Mouse (Mus musculus): Measurements from ENCODE around the gene Rhpn2.

Rhpn2 gene

GRCm38 (mm10) chr7:35347918-35348700, 14.1 kb downstream of the Rhpn2 start:
- no peak for DNase-seq (ENCODE audit: low read depth, low spot score)

GRCm38 (mm10) chr7:35349022-35349421, 15.1 kb downstream of the Rhpn2 start:
- DNase-seq (ENCODE audit: low read depth, low spot score): no peak

DNA sequence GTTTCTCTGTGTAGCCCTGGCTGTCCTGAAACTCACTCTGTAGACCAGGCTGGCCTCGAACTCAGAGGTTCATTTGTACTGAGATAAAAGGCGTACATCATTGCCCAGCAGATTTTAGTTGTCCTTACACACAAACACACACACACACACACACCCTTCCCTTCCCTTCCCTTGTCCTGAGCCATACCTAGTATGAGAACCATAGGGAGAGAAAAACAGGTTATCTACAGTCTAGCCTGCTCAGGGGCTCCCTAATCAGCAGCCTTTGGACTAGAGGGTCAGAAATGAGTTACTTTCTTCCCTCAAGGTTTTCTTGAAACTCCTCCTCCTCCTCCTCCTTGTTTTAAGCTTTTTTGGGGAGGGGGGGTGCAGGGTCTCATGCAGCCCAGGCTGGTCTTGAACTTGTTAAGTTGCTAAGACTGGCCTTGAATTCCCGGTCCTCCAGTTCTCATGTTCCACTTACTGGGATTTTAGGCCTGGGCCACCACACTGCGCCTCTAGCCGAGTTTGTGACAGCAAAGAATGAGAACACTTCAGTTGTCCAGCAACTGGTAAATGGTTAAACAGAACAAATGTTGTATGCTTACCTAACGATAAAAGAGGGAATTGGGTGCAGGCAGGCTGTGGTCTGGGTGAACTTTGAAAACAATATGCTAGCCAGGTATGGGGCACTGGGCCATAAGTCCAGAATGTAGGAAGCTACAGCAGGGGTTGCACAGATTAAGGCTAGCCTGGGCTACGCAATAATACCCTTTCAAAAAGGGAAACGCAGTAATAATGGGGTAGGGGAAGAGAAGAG, 16.1 kb downstream of the Rhpn2 start:
- DNase-seq (ENCODE audit: low read depth, low spot score): no peak

DNA sequence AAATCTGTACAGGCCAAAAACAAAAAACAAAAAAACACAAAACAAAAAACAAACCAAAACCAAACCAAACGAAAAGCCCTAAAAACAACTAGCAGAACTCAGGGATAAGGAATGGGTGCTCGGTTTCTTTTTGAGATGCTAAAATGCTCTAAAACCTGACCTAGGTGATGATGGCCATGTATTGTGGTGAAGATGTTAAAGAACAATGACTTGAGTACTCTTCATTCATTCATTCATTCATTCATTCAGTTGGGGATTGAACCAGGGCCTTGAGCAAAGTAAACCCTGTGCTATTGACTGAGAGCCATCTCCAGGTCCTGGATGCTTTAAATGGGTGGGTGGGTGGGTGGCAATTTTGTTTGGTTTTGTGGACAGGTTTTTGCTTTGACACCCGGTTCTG, 17.2 kb downstream of the Rhpn2 start:
- DNase-seq (ENCODE audit: low read depth, low spot score): no peak

DNA sequence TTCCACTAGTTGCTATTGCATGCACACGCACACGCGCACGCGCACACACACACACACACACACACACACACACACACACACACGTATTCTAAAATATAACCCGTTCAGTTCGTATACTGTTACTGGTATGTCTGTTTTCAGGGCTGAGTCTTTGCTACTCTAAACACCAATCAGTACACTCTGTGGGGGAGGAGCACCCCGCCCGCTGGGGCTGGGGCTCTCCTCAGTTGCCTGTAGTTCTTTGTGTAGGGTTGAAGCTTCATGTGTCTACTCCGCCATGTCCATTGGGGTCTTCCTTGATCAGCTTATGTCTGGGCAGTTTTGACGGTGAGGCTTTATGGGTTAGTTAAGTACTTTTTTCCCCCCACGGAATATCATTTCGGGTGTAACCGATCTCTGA, 19.3 kb downstream of the Rhpn2 start:
- DNase-seq (ENCODE audit: low read depth, low spot score): no peak

GRCm38 (mm10) chr7:35355303-35355872, 21.4 kb downstream of the Rhpn2 start:
- no peak for DNase-seq (ENCODE audit: low read depth, low spot score)

DNA sequence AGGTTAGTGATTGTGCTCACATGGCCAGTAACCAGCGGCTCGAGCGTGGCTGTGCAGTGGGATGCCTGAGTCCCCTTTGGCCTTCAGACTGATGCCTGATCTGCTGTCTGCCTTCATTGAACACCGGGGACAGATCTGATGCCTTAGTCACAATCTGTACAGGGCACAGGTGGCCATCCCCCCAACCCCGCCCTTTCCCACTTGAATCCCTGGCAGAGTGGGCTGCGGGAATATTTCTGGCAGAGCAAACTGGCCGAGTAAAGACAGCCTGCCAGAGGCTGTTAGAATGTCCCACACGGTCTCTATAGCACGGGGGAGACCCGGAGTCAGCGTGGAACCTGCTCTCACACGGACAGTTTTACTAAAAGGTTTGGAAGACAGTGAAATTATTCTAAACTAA, 23.7 kb downstream of the Rhpn2 start:
- DNase-seq (ENCODE audit: low read depth, low spot score): no peak

DNA sequence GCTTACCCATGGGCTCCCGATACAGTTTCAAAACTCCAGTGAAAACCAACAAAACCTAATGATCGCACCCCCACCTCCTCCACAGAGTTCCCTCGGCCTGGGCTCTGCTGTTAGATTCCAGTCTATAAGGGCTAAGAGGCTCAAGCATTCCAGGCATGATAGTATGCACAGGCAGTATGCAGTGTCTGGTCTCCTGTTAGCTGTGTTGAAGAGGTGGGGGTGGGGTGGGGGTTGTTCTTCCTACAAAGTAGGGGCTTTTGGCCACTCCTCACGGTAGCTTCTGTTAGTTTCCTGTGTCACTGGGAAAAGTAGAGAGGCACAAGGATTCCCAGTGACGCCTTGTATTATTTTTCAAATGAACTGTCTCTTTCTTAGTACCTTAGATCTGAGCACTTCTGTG, 28.3 kb downstream of the Rhpn2 start:
- DNase-seq (ENCODE audit: low read depth, low spot score): no peak

DNA sequence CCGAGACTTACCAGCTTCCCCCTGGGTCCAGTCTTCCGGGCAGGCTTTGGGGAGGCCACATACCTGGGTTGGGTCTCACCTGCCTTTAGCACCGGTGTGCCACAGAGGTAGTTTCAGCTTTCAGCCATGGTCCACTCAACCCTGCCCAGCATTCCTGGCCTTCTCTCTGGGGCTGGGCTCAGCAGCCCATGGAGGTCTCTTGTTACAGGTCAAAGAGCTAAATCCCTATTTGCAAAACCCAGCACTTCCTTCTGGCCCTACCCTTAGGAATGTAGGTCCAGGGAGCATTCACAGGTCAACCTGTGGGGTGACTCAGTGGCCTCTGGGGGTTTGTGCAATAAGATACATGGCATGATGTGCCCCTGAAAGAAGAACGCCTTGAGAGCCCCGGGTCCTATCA, 28.9 kb downstream of the Rhpn2 start:
- DNase-seq (ENCODE audit: low read depth, low spot score): no peak

DNA sequence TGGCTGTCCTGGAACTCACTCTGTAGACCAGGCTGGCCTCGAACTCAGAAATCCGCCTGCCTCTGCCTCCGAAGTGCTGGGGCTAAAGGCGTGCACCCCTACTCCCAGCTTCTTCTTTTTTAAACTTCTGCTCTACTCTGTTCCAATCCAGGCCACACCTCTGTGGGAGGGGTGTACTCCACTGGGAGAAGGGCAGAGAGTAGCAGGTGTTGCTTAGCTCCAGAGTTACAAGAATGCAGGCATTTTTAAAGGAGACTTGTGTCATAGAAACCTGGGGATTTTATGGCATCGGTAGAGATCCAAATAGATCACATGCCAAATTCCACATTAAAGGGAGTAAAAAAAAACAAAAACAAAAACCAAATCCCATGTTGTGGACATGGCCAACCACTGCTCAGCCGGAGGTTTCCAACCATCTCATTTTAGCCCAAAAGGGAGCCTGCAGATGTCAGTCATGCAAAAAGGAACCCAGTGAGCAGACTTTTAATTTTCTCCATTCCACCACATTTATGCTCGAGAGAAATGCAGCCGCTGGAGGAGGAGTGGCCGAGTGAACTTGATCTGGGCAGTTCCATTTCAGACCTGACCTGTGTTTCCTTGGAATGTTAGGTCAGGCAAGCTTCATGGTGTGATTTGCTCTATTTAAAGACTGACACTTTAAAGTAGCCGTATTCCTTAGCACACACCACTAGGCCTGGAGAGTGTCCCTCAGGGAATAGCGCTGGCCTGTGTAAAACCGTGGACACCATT, 31.4 kb downstream of the Rhpn2 start:
- DNase-seq (ENCODE audit: low read depth, low spot score): no peak

DNA sequence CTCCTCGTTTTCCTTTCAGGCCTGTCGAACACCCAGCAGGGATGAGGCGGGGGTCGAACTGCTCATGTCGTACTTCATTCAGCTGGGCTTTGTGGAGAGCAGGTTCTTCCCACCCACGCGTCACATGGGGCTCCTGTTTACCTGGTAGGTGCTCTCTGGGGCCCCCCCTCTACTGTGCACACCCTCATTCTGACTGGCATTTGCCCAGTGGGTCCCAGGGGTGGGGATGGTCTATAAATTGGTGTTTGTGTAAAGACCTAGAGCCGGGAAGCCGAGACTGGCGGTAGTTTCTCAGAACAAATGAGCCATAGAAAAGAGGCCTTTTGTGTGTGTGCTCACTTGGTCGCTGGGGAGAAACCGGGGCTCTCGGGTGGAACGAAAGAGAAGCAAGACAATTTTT, 37.1 kb downstream of the Rhpn2 start:
- no peak for DNase-seq (ENCODE audit: low read depth, low spot score)

DNA sequence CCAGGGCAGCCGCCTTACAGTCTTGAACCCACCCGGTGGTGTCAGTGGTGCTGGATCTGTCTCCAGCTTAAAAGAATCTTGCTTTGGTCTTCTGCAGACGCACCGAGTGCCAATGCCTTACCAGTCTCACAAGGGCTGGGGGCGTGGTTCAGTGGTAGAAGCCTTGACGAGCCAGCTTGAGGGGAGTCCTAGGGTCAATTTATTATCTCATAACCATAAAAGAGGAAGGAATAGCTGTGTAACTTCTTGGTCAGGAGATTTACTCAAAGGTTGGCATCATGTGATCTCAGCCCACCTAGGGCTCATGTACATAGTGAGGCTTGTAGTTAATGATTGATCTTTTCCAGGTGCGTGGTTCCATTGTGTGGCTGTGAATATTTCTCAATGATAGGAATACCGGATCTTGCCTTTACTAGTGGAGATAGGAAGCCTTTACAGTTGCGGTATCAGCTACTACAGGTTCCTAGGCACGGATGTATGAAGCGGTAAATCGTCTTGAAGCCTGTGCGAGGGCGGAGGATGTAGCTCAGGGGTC, 38.6 kb downstream of the Rhpn2 start:
- no peak for DNase-seq (ENCODE audit: low read depth, low spot score)

GRCm38 (mm10) chr7:35373146-35373989, 39.4 kb downstream of the Rhpn2 start:
- DNase-seq (ENCODE audit: low read depth, low spot score): no peak

GRCm38 (mm10) chr7:35374265-35374664, 40.3 kb downstream of the Rhpn2 start:
- DNase-seq (ENCODE audit: low read depth, low spot score): no peak

DNA sequence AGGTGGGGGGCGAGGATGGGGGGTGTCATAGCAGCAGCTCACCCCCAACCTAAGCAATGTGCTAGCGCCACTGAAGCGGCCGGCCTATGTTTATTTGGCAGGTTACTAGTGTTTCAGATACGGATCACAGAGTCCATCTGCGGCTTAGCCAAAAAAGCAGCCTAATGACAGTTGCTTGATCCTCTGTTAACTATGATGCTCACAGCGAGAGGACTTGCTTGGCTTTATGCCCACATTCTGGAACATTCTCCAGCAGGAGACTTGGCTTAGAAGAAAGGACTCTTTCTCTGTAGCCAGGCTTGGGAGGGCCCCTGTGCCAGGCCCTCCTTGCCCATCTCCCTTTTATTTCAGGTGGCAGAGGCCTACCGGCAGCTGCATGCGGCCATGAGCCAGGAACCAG, 42.7 kb downstream of the Rhpn2 start:
- DNase-seq (ENCODE audit: low read depth, low spot score): no peak

GRCm38 (mm10) chr7:35379492-35380119, 45.6 kb downstream of the Rhpn2 start:
- DNase-seq (ENCODE audit: low read depth, low spot score): no peak

GRCm38 (mm10) chr7:35380351-35380750, 46.4 kb downstream of the Rhpn2 start:
- no peak for DNase-seq (ENCODE audit: low read depth, low spot score)

GRCm38 (mm10) chr7:35381861-35382260, 47.9 kb downstream of the Rhpn2 start:
- DNase-seq (ENCODE audit: low read depth, low spot score): no peak

DNA sequence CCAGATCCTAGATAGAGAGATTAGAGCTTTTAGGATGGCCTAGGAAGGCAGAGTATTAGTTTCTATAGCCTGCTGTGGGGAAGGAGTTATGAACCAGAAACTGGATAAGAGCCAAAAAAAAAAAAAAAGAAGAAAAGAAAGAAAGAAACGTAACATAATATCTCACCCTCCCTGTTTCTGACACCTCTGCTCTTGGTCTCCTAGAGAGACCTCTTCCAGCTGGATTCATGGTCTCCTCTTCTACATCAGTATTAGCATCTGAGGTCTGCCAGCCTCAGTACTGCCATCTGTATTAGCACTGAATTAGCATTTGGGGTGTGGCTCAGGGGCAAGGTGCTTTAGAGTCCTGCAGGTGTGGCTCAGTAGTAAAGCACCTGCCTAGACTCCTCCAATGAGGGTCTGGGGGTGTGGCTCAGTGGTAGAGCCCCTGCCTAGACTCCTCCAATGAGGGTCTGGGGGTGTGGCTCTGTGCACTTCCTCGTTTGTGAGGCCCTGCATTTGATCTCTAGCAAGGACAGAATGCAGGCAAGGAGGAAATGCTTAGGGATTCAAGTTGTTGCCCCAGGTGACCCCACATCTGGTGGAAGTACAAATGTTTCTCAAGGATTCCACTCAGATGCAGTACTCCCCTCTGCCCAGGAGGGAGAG, 48.9 kb downstream of the Rhpn2 start:
- DNase-seq (ENCODE audit: low read depth, low spot score): no peak

DNA sequence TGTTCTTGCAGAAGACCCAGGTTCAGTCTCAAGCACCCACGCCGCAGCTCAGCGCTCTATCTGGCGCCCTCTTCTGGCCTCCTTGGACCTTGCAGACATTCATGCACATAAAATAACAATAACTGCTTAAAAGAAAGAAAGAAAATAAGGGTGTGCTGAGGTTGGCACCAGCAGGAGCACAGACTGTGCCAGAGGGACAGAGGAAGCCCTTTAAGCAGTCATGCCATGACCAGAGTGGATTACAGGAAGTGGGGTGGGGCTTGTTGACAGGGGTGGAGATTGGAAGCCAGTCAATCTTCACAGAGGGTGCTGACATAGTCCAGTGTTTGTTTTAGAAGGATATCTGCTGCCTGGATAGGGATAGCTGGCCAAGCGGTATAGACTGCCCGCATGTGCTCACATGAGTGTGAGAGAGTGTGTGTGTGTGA, 52.6 kb downstream of the Rhpn2 start:
- DNase-seq (ENCODE audit: low read depth, low spot score): no peak
